Mouse (Mus musculus): ENCODE data around the gene Olfr706.
"Not testable (repeated sequence)": the region's sequence is repeated elsewhere in the genome, so short reads cannot be mapped to it uniquely, and the experiment has no call there.

Olfr706 gene

DNA sequence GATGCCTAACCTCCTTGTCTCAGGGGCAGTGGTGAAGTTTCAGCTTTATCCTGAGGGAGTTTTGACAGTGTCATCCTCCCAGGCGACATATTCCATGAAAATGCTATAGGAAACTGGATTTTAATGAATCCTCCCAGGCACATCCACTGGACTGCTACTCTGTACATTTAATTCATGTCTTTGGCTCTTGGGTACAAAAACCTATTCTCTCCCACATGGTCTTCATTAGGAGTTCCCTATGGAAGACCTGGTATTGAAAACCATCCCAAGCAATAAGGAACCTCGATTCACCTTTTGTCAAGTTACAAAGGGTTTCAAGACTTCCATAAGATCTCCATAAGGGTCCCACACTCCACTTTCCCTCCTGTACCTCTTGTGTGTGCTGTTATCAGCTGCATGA is at the start of gene Olfr706:
Gene Olfr706 (minus strand): TSS at position 101 of the 400 bp plus-strand sequence.
- no peak for DNase-seq

DNA sequence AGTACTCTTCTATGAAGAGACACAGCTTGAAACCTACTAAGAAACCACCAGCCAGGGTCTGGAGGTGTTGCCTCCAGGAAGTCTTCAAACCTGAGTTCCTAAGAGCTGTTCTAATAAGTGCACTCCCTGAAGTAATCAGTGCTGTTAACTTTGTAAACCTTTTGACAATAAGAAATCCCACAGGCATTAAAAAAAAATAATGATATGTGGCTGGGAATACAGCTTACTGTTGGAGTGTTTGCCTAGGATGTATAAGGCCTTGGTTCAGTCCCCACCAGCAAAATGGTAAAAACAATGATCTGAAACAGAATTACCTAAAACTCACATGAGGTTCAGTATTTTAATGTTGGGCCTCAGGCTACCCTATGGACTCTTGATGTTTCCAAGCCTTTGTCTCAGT is 44.2 kb upstream of the Olfr706 start, which contains the start of gene Olfr709-ps1:
Gene Olfr709-ps1 (minus strand): TSS at position 101 of the 400 bp plus-strand sequence.
- DNase-seq = no peak

DNA sequence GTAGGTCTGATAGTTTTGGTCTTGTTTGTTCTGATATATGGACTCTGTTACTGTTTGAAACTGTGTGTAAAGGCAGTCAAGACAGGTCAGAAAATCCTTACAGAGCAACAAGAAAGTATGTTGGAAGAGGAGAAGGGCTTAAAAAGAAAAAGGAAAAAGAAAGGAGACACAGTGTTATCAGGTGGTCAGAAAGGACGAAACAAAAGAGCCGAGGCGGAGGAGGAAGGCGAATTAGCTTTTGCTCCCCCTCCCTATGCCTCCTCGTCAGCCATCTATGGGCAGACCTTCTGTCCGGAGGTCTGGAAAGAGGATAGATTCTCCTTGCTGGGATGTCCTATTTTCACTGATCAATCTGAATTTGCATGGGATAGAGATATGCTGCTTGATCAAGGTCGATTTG is 33.0 kb upstream of the Olfr706 start:
- DNase-seq = not testable (repeated sequence)

DNA sequence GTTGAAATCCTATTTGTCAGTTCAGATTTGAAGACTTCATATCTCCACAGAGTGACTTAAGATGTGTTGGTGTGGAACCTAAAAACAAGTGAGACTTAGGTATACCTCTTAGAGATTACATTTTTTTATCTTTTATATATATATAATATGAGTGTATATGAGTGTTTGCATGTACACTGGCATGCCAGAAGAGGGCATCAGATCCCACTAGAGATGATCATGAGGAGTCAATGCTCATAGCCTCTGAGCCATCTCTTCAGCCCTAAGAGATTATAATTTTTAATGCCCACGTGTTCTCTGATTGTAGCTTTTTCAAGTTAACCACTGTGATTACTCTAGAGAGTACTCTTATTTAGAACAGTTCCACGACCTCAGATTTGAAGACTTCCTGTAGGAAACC is 19.7 kb upstream of the Olfr706 start, which contains the start of gene Olfr1532-ps1:
Gene Olfr1532-ps1 (plus strand): TSS at position 326 of the 400 bp plus-strand sequence.
- no peak for DNase-seq

DNA sequence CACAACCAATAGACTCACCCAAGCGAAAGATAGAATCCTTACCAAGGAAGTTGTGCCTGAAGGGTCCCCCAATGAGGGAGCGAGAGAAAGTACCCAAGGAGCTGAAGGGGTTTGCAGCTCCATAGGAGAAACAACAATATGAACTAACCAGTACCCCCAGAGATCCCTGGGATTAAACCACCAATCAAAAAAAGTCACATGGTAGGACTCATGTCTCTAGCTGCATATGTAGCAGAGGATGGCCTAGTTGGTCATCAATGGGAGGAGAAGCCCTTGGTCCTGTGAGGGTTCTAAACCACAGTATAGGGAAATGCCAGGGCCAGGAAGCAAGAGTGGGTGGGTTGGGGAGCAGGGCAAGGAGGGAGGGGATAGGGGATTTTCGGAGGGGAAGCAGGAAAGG is 13.2 kb upstream of the Olfr706 start, which contains the start of gene Olfr707:
Gene Olfr707 (minus strand): TSS at position 101 of the 400 bp plus-strand sequence.
- DNase-seq = not testable (repeated sequence)

DNA sequence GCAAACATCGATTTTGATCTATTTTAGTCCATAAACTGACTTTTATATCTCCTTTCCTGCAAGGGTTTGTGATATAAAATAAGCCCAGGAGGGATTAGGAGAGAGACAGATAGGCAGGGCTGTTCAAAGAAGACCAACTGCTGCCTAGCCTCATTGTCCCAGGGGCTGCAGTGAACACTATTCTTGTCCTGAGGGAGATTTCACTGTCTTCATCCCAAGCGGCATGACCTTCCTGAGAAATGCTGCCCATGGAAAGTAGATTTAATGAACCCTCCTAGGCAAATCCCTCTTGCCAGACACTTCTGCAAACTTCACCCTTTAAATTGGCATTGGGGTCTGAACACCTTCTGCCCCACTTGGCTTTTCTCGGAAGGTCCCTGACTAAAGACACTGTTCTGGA is 11.2 kb downstream of the Olfr706 start, which contains the start of gene Olfr705:
Gene Olfr705 (minus strand): TSS at position 101 of the 400 bp plus-strand sequence.
- DNase-seq = no peak

DNA sequence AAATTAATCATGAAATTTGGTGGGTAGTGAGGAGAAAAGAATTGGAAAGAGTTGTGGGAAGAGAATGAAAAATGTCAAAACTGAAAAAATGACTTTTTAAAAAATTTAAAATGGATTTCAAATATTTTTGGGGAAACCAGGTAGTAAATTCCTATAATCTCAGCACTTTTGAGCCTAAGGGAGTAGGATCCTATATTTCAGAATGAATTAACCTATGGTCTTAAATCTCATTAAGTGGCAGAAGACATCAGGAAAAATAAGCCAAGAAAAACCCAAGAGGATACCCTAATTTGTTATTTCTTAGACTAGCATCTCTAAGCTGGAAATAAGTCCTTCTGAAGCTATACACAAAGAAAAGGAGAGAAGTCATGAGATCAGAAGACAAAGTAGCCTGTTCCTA is 25.1 kb downstream of the Olfr706 start, which contains the start of gene Olfr704:
Gene Olfr704 (plus strand): TSS at position 301 of the 400 bp plus-strand sequence.
- DNase-seq = no peak

DNA sequence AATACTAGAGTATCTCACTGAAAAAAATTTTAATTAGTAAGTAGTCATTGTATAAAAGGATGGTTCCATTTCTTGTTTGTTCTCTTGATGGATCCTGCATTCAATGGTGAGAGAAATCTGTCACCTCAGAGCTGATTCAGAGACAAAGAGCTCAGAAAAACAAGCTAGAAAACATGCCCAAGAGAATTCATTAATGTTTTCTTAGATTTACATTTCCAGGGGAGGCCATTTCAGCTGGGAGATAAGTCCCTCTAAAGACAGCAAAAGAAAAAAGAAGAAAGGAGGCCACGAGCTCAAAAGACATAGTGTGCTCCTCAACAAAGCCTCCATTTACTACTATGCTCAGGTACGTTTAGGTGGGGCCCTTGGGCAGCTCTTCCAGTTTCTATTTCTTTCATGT is 44.9 kb downstream of the Olfr706 start, which contains the start of gene Olfr703:
Gene Olfr703 (plus strand): TSS at position 301 of the 400 bp plus-strand sequence.
- DNase-seq = no peak

DNA sequence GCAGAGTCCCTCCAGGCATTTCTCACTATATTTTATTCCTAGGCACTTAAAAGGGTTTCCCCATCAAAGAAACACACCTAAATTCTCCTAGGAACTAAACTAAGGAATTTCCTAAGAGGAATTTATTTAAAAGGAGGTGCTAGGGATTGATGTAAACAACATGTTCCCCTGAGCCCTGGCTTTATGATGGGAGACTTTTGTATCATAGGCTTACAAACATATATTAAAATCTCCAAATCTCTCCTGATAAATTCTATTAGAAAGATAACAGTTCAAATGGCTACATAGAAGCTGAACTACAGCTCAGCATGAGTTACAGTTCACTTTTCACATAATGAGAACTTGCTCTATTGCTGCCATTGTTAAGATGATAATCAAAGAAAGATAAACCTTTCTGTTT is 54.2 kb downstream of the Olfr706 start, which contains the start of gene Olfr702:
Gene Olfr702 (minus strand): TSS at position 101 of the 400 bp plus-strand sequence.
- DNase-seq = no peak
